Mouse (Mus musculus) skeletal muscle tissue, adult 2 months (tissue): Measurements from ENCODE around the gene Dyrk3.

ENCODE experiments used
- DNase-seq: peaks from one replicate; pipeline ENCODE4 v3.0.0-alpha.2; 2012; ENCODE audit warnings: low read depth, low spot score

Gene Dyrk3

GRCm38 (mm10) chr1:131116430-131117011 lies 21.6 kb downstream of the Dyrk3 start:
- DNase-seq, result no peak

- DNase-seq, result peak; percentile 64
These were observed 22.2 kb downstream of the Dyrk3 start for GRCm38 (mm10) chr1:131115932-131116331.

- no peak for DNase-seq
These were observed 25.6 kb downstream of the Dyrk3 start for GRCm38 (mm10) chr1:131112576-131112975.

GRCm38 (mm10) chr1:131110525-131111106 lies 27.5 kb downstream of the Dyrk3 start:
- DNase-seq, result peak; percentile 62

GRCm38 (mm10) chr1:131107575-131108308 lies 30.4 kb downstream of the Dyrk3 start:
- DNase-seq, result no peak

- peak; percentile 50 for DNase-seq
These were observed 34.2 kb downstream of the Dyrk3 start for GRCm38 (mm10) chr1:131103776-131104424.

GRCm38 (mm10) chr1:131100808-131101207 lies 37.3 kb downstream of the Dyrk3 start:
- DNase-seq, result no peak

- peak; percentile 93 for DNase-seq
These were observed 40.4 kb downstream of the Dyrk3 start, which contains the start of gene Mapkapk2 for GRCm38 (mm10) chr1:131097700-131098094. Mapkapk2 (minus strand) TSS chr1:131097826.

- peak; percentile 76 for DNase-seq
These were observed 41.1 kb downstream of the Dyrk3 start for GRCm38 (mm10) chr1:131096803-131097699.

GRCm38 (mm10) chr1:131096132-131096695 lies 41.9 kb downstream of the Dyrk3 start:
- no peak for DNase-seq

- no peak for DNase-seq
These were observed 42.6 kb downstream of the Dyrk3 start for GRCm38 (mm10) chr1:131095574-131095973.

GRCm38 (mm10) chr1:131093889-131094288 lies 44.3 kb downstream of the Dyrk3 start:
- DNase-seq, result no peak

- DNase-seq, result no peak
These were observed 45.3 kb downstream of the Dyrk3 start for GRCm38 (mm10) chr1:131092846-131093245.

GRCm38 (mm10) chr1:131092173-131092572 lies 46.0 kb downstream of the Dyrk3 start:
- DNase-seq, result no peak

- no peak for DNase-seq
These were observed 46.7 kb downstream of the Dyrk3 start for GRCm38 (mm10) chr1:131091481-131091880.

GRCm38 (mm10) chr1:131090877-131091276 lies 47.3 kb downstream of the Dyrk3 start:
- DNase-seq, result peak; percentile 57

- DNase-seq, result peak; percentile 78
These were observed 47.9 kb downstream of the Dyrk3 start for GRCm38 (mm10) chr1:131090261-131090660.

GRCm38 (mm10) chr1:131089525-131090127 lies 48.5 kb downstream of the Dyrk3 start:
- DNase-seq, result peak; percentile 83

- DNase-seq, result no peak
These were observed 49.6 kb downstream of the Dyrk3 start for GRCm38 (mm10) chr1:131088547-131088946.

GRCm38 (mm10) chr1:131086907-131087306 lies 51.2 kb downstream of the Dyrk3 start:
- DNase-seq, result peak; percentile 66
